Mouse (Mus musculus) lung, postnatal 0 days (tissue): Measurements from ENCODE around the gene Slc12a6. TPM values are rescaled to one million over a fixed set of nuclear protein-coding genes. Genes with fewer than 3 reads are reported as not detected.

Source experiments
- ATAC-seq: fragments of 200-750 bp; cut with Nextera tagmentation; 2 replicates; pipeline ENCODE4 v1.8.0; 2017; ENCODE audit warnings: moderate library complexity
- DNase-seq: peaks from one replicate; pipeline ENCODE4 v3.0.0-alpha.2; 2016; ENCODE audit warnings: low spot score
- H3K27ac ChIP-seq: fragments of 300-500 bp; sonication (generic); 2 replicates; pipeline ENCODE4 v1.5.1; 2014; ENCODE audit warnings: antibody characterized with exemption, mild to moderate bottlenecking, low read length, mixed read lengths
- H3K27me3 ChIP-seq: fragments of 300-500 bp; sonication (generic); replicated peaks from 2 replicates; pipeline ENCODE4 v1.6.1; 2014; ENCODE audit warnings: low read length, mixed read lengths; ENCODE audit not compliant: insufficient read depth
- H3K36me3 ChIP-seq: fragments of 300-500 bp; sonication (generic); 2 replicates; pipeline ENCODE4 v1.6.1; 2014; ENCODE audit warnings: low read length, mixed read lengths; ENCODE audit not compliant: insufficient read depth
- H3K4me1 ChIP-seq: fragments of 300-500 bp; sonication (generic); 2 replicates; pipeline ENCODE4 v1.6.1; 2014; ENCODE audit warnings: antibody characterized with exemption, low read depth, low read length, mixed read lengths; ENCODE audit not compliant: insufficient read depth
- H3K4me2 ChIP-seq: fragments of 300-500 bp; sonication (generic); replicated peaks from 2 replicates; pipeline ENCODE4 v1.6.1; 2014; ENCODE audit warnings: low read depth, mild to moderate bottlenecking, low read length, moderate library complexity, mixed read lengths
- H3K4me3 ChIP-seq: fragments of 300-500 bp; sonication (generic); 2 replicates; pipeline ENCODE4 v1.5.1; 2014; ENCODE audit warnings: low read depth, low read length
- H3K9ac ChIP-seq: fragments of 300-500 bp; sonication (generic); replicated peaks from 2 replicates; pipeline ENCODE4 v1.6.1; 2014; ENCODE audit warnings: low read depth, mild to moderate bottlenecking
- H3K9me3 ChIP-seq: fragments of 300-500 bp; sonication (generic); 2 replicates; pipeline ENCODE4 v1.6.1; 2016; ENCODE audit warnings: low read length, mixed read lengths
- CTCF ChIP-seq: IDR thresholded peaks from 2 replicates; pipeline ENCODE4 v1.5.1; 2016; ENCODE audit warnings: antibody characterized with exemption, mild to moderate bottlenecking
- EP300 ChIP-seq: IDR thresholded peaks from 2 replicates; pipeline ENCODE4 v1.6.1; 2016; ENCODE audit warnings: antibody characterized with exemption, mild to moderate bottlenecking, control low read depth
- WGBS: fragments of 180-500 bp; shearing (Covaris S2); extraction: QIAGEN DNeasy Blood & Tissue Kit; methylation state at CpG from one replicate; pipeline ENCODE4 v1.1.7; 2014; 5-methylcytosine and 5-hydroxymethylcytosine counted together
- polyA plus RNA-seq: library from polyadenylated mRNA; unstranded; fragments of >200 nt; fragmentation: Nextera tagmentation; extraction: Ambion mirVana; gene quantifications from 2 replicates; pipeline ENCODE4 v1.2.1, GENCODE M21; 2015

Slc12a6 gene
- polyA plus RNA-seq, 1 experiment from 2014 or later, result 9.0 TPM

GRCm38 (mm10) chr2:112367726-112368673 lies 102.4 kb downstream of the Slc12a6 start, which contains the start of gene Emc4:
Gene Emc4, minus strand, starts transcription at chr2:112368027.
- Histone ChIP-seq H3K4me1 (peaks cover 8% of the 10 kb centered on the region; the same call in 1 of the 2 replicates), H3K9me3 (no peaks in the 10 kb centered on the region), H3K27ac (peak within 1 kb of the TSS; percentile 57), H3K4me2 (peak within 1 kb of the TSS; percentile 85), H3K9ac (peak within 1 kb of the TSS; percentile 70), H3K27me3 (no peaks in the 10 kb centered on the region), H3K36me3 (peaks cover 8% of the 10 kb centered on the region; the same call in 1 of the 2 replicates), H3K4me3 (peak within 1 kb of the TSS; percentile 60)
- ATAC-seq (peak; percentile 91), DNase-seq (peak; percentile 92)
- WGBS, result 2% methylated on average over 46 of the region's 46 CpGs
- peak; percentile 17 for TF ChIP-seq CTCF
- no peak for TF ChIP-seq EP300

DNA sequence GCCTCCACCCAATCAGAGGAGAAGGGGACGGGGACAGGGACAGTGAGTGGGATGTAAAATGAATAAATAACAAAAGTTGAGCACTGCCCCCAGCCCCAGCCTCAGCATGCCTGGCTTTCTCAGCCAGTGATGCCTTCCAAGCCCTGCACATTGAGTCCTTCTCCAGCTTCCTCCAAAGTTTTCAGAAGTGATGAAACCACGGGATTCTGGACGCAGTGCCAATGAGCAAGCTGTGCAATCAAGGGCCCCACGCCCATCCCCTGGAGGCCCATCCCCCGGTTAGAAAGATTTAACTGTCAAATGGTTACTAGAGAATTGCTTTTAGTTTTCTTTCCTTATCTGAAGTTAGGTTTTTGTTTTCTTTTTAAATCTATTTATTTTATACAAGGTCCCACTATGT lies 104.3 kb downstream of the Slc12a6 start:
- Histone ChIP-seq H3K27ac (no peak overlapping the region), H3K9ac (no peak overlapping the region), H3K4me2 (no peak overlapping the region), H3K4me3 (no peak overlapping the region), H3K36me3 (no peaks in the 10 kb centered on the region), H3K4me1 (peaks cover 8% of the 10 kb centered on the region; the same call in 1 of the 2 replicates), H3K27me3 (no peaks in the 10 kb centered on the region), H3K9me3 (no peaks in the 10 kb centered on the region)
- TF ChIP-seq CTCF (no peak), EP300 (no peak)
- no peak for ATAC-seq
- 56% methylated on average over 5 of the region's 5 CpGs for WGBS
- DNase-seq, result peak; percentile 30

DNA sequence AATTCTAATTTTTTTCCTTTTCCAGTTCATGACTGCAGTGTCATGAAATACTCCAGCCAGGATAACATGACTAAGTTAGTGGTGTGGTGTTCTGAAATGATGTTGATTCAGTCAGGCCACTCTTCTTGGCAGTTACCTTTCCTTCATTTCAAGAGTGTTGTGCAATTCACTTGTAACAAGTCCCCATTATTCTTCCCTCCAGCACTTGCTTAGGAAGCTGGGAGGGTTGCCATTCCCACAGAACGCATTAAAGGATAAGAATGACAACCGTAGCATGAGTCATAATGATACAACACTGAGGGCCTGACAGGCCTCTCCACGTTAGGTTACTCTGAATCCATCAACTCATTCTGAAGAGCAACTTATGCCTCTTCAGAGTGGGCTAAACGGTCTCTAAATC lies 107.5 kb downstream of the Slc12a6 start:
- no peaks in the 10 kb centered on the region for H3K36me3 ChIP-seq
- no peaks in the 10 kb centered on the region for H3K4me1 ChIP-seq
- DNase-seq, result peak; percentile 90
- no peaks in the 10 kb centered on the region for H3K27me3 ChIP-seq
- 46% methylated on average over 4 of the region's 4 CpGs for WGBS
- H3K9ac ChIP-seq, result no peak overlapping the region
- ATAC-seq, result peak; percentile 87
- no peak overlapping the region for H3K4me3 ChIP-seq
- TF ChIP-seq EP300 (peak; percentile 74), CTCF (no peak)
- no peak overlapping the region for H3K27ac ChIP-seq
- H3K4me2 ChIP-seq, result no peak overlapping the region
- no peaks in the 10 kb centered on the region for H3K9me3 ChIP-seq

DNA sequence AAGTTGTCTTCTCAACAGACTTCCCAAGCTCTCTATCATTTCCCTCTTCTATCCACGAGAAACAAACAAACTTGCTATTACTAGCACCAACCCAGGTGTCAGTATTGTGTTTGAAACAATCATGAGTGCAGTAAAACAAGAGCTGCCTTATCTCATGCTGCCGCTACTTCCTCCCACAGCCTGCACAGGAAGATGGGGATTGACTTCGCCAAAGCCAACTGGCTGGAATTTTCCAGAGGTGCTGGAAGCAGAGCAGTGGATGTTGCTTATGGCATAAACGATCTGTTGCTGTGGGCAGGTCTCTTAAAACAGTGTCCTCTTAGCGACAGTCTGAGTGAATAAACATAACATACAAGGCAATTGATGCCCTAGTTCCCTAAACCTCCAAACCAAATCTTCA lies 109.0 kb downstream of the Slc12a6 start:
- H3K9me3 ChIP-seq, result no peaks in the 10 kb centered on the region
- no peaks in the 10 kb centered on the region for H3K36me3 ChIP-seq
- ATAC-seq (no peak), DNase-seq (peak; percentile 34)
- no peaks in the 10 kb centered on the region for H3K4me1 ChIP-seq
- no peak overlapping the region for H3K27ac ChIP-seq
- TF ChIP-seq EP300, result 0 out of 2 replicates have a peak, but pooled peaks have one; percentile 19
- no peak for TF ChIP-seq CTCF
- H3K4me3 ChIP-seq, result no peak overlapping the region
- H3K27me3 ChIP-seq, result no peaks in the 10 kb centered on the region
- no peak overlapping the region for H3K4me2 ChIP-seq
- no peak overlapping the region for H3K9ac ChIP-seq
- 29% methylated on average over 5 of the region's 5 CpGs for WGBS

- Histone ChIP-seq H3K9ac (peak within 1 kb of the TSS; percentile 93), H3K4me1 (peaks cover 4% of the 10 kb centered on the region), H3K27ac (peak within 1 kb of the TSS; percentile 85), H3K9me3 (no peaks in the 10 kb centered on the region), H3K4me3 (peak within 1 kb of the TSS; percentile 93), H3K36me3 (no peaks in the 10 kb centered on the region), H3K4me2 (peak within 1 kb of the TSS; percentile 76), H3K27me3 (no peaks in the 10 kb centered on the region)
- whole genome bisulfite sequencing, result under 1% methylated on average over 68 of the region's 72 CpGs
- peak; percentile 96 for DNase-seq
- no peak for TF ChIP-seq EP300
- TF ChIP-seq CTCF, result peak; percentile 98
- peak; percentile 100 for ATAC-seq
Observed at GRCm38 (mm10) chr2:112378973-112379898, 113.6 kb downstream of the Slc12a6 start, which contains the start of gene Katnbl1. Gene Katnbl1, plus strand, starts transcription at chr2:112379211.
